In the genomic region with DNA sequence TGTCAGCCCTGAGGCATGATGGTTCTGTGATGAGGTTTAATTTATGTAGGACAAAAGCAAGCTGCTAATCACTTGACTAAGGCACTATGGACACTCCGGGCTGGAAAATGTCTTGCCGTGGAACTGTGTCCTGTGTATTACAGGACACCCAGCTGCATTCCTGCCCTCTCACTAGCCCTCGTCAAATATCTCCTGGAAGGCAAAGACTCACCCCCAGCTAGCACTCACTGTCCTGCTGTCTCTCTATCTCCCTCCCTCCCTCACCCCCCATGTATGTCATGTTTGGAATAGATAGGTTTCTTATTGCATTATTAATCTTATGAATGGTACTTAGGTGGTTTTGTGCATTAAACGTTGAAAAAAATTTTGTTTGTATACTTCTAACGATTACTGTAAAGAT, we compare ENCODE assay signal across 22 mouse cellular contexts.
A peak's percentile ranks its signal among the peaks of the same experiment; 100 is the strongest.
DNase-seq lines count a peak whose midpoint lies in the region; ATAC-seq and TF ChIP-seq lines count a peak whose summit lies in the region.
"Had no signal": no experiment of that assay in that cellular context is flagged by ENCODE, and none has a peak within 500 bp of the region (broad histone marks: within the 10 kb centered on the region; RNA-seq: fewer than 3 reads in every experiment).

No protein-coding gene starts in this region.

- TF ChIP-seq CTCF in forebrain, postnatal 0 days (IDR thresholded peaks at IDR 0.05; ENCODE audit: low read depth), result no peak
- TF ChIP-seq CTCF in stomach, postnatal 0 days (IDR thresholded peaks at IDR 0.05; ENCODE audit: low read depth), result no peak

- no peaks in the 10 kb centered on the region for H3K9me3 ChIP-seq in forebrain, embryonic 10.5 days
- H3K9me3 ChIP-seq in forebrain, postnatal 0 days (ENCODE audit: low read length), result no peaks in the 10 kb centered on the region
- H3K9me3 ChIP-seq in forebrain, embryonic 13.5 days (replicated peaks), result no peaks in the 10 kb centered on the region
- H3K9me3 ChIP-seq in hindbrain, embryonic 12.5 days (replicated peaks), result no peaks in the 10 kb centered on the region
- peaks cover 4% of the 10 kb centered on the region; the same call in 1 of the 2 replicates for H3K9me3 ChIP-seq in midbrain, embryonic 13.5 days
- H3K9me3 ChIP-seq in stomach, postnatal 0 days (ENCODE audit: control insufficient read depth, low read length), result no peaks in the 10 kb centered on the region
- H3K9me3 ChIP-seq: embryonic facial prominence, embryonic 10.5 days; heart, embryonic 15.5 days; limb, embryonic 10.5 days; liver, embryonic 15.5 days had no signal

- no peaks in the 10 kb centered on the region for H3K27me3 ChIP-seq in forebrain, embryonic 10.5 days (ENCODE audit: poor library complexity, severe bottlenecking)
- no peaks in the 10 kb centered on the region for H3K27me3 ChIP-seq in forebrain, postnatal 0 days (ENCODE audit: insufficient read depth, low read length)
- H3K27me3 ChIP-seq in forebrain, embryonic 13.5 days, result no peaks in the 10 kb centered on the region
- no peaks in the 10 kb centered on the region for H3K27me3 ChIP-seq in hindbrain, embryonic 12.5 days
- H3K27me3 ChIP-seq in midbrain, embryonic 13.5 days, result no peaks in the 10 kb centered on the region
- H3K27me3 ChIP-seq in stomach, postnatal 0 days (ENCODE audit: control insufficient read depth, insufficient read depth, low read length), result no peaks in the 10 kb centered on the region
- H3K27me3 ChIP-seq: heart, embryonic 15.5 days; liver, embryonic 15.5 days had no signal

- no peak overlapping the region for H3K4me3 ChIP-seq in forebrain, embryonic 10.5 days
- no peak overlapping the region for H3K4me3 ChIP-seq in forebrain, postnatal 0 days (ENCODE audit: low read depth, low read length)
- no peak overlapping the region for H3K4me3 ChIP-seq in forebrain, embryonic 13.5 days
- no peak overlapping the region for H3K4me3 ChIP-seq in hindbrain, embryonic 12.5 days
- no peak overlapping the region for H3K4me3 ChIP-seq in midbrain, embryonic 13.5 days (replicated peaks)
- H3K4me3 ChIP-seq in stomach, postnatal 0 days (ENCODE audit: low read depth, low read length), result no peak overlapping the region
- H3K4me3 ChIP-seq: embryonic facial prominence, embryonic 10.5 days; gastrocnemius, adult 2 months; heart, embryonic 15.5 days; limb, embryonic 10.5 days; liver, embryonic 15.5 days; myocyte had no signal

- H3K27ac ChIP-seq in forebrain, embryonic 10.5 days, result peak overlapping the region; percentile 51; the same call in 1 of the 2 replicates
- H3K27ac ChIP-seq in forebrain, postnatal 0 days (ENCODE audit: low read depth, low read length), result no peak overlapping the region
- peak overlapping the region; percentile 37; the same call in 1 of the 2 replicates for H3K27ac ChIP-seq in forebrain, embryonic 13.5 days
- 0 out of 2 replicates have a peak overlapping the region, but pooled peaks have one; percentile 17 for H3K27ac ChIP-seq in hindbrain, embryonic 12.5 days
- peak overlapping the region; percentile 21; the same call in 1 of the 2 replicates for H3K27ac ChIP-seq in midbrain, embryonic 13.5 days
- H3K27ac ChIP-seq in stomach, postnatal 0 days (replicated peaks), result no peak overlapping the region
- H3K27ac ChIP-seq: embryonic facial prominence, embryonic 10.5 days; gastrocnemius, adult 2 months; heart, embryonic 15.5 days; kidney, postnatal 0 days; limb, embryonic 10.5 days; liver, embryonic 15.5 days had no signal

- H3K4me2 ChIP-seq in forebrain, postnatal 0 days (ENCODE audit: low read depth), result no peak overlapping the region
- H3K4me2 ChIP-seq in forebrain, embryonic 13.5 days, result no peak overlapping the region
- H3K4me2 ChIP-seq in hindbrain, embryonic 12.5 days (replicated peaks), result no peak overlapping the region
- H3K4me2 ChIP-seq in midbrain, embryonic 13.5 days (replicated peaks), result no peak overlapping the region
- no peak overlapping the region for H3K4me2 ChIP-seq in stomach, postnatal 0 days (replicated peaks; ENCODE audit: low read depth)
- H3K4me2 ChIP-seq: heart, embryonic 15.5 days; liver, embryonic 15.5 days had no signal

- ATAC-seq in forebrain, postnatal 0 days, result no peak
- peak; percentile 46; the same call in 1 of the 2 replicates for ATAC-seq in forebrain, embryonic 13.5 days
- peak; percentile 52; the same call in 1 of the 2 replicates for ATAC-seq in hindbrain, embryonic 12.5 days (ENCODE audit: low FRiP score)
- ATAC-seq in midbrain, embryonic 13.5 days, result peak; percentile 36; the same call in 1 of the 2 replicates
- ATAC-seq in stomach, postnatal 0 days (ENCODE audit: low FRiP score, low TSS enrichment), result no peak
- ATAC-seq: inflammation-experienced regulatory T-cells, adult 6 months had no signal

- no peaks in the 10 kb centered on the region for H3K36me3 ChIP-seq in forebrain, embryonic 10.5 days (replicated peaks)
- no peaks in the 10 kb centered on the region for H3K36me3 ChIP-seq in forebrain, postnatal 0 days (ENCODE audit: insufficient read depth)
- H3K36me3 ChIP-seq in forebrain, embryonic 13.5 days (ENCODE audit: poor library complexity, severe bottlenecking), result no peaks in the 10 kb centered on the region
- H3K36me3 ChIP-seq in hindbrain, embryonic 12.5 days, result no peaks in the 10 kb centered on the region
- no peaks in the 10 kb centered on the region for H3K36me3 ChIP-seq in midbrain, embryonic 13.5 days
- no peaks in the 10 kb centered on the region for H3K36me3 ChIP-seq in stomach, postnatal 0 days (ENCODE audit: control insufficient read depth, insufficient read depth, low read length)
- H3K36me3 ChIP-seq: embryonic facial prominence, embryonic 10.5 days; heart, embryonic 15.5 days; limb, embryonic 10.5 days; liver, embryonic 15.5 days had no signal

- H3K9ac ChIP-seq in forebrain, postnatal 0 days, result no peak overlapping the region
- no peak overlapping the region for H3K9ac ChIP-seq in forebrain, embryonic 13.5 days
- no peak overlapping the region for H3K9ac ChIP-seq in hindbrain, embryonic 12.5 days
- no peak overlapping the region for H3K9ac ChIP-seq in midbrain, embryonic 13.5 days (replicated peaks)
- H3K9ac ChIP-seq in stomach, postnatal 0 days (ENCODE audit: low read length), result no peak overlapping the region
- H3K9ac ChIP-seq: heart, embryonic 15.5 days; liver, embryonic 15.5 days had no signal

- TF ChIP-seq EP300 in stomach, postnatal 0 days (optimal IDR thresholded peaks at IDR 0.05), result no peak

- WGBS in forebrain, embryonic 10.5 days, result 65% methylated on average over 5 of the region's 5 CpGs
- WGBS in forebrain, postnatal 0 days, result 25% methylated on average over 5 of the region's 5 CpGs
- 28% methylated on average over 5 of the region's 5 CpGs for WGBS in forebrain, embryonic 13.5 days
- WGBS in hindbrain, embryonic 12.5 days, result 61% methylated on average over 5 of the region's 5 CpGs
- WGBS in midbrain, embryonic 13.5 days, result 45% methylated on average over 5 of the region's 5 CpGs
- WGBS in stomach, postnatal 0 days, result 27% methylated on average over 5 of the region's 5 CpGs

- no peak for DNase-seq in forebrain, embryonic 10.5 days (ENCODE audit: extremely low spot score, low spot score)
- no peak for DNase-seq in forebrain, postnatal 0 days
- DNase-seq in stomach, postnatal 0 days (ENCODE audit: low spot score), result no peak
- DNase-seq in urinary bladder, postnatal 14 days (ENCODE audit: low spot score), result no peak
- DNase-seq in heart, adult 11 months, result no peak
- DNase-seq: adrenal gland, postnatal 14 days; cerebellum, adult 9-11 months; gastrocnemius, adult 2 months; heart, postnatal 36 days; kidney, adult 2 months; liver; lung, postnatal 4 days had no signal

- peaks cover 25% of the 10 kb centered on the region for H3K4me1 ChIP-seq in forebrain, embryonic 10.5 days
- H3K4me1 ChIP-seq in forebrain, postnatal 0 days (ENCODE audit: insufficient read depth), result no peaks in the 10 kb centered on the region; the same call in 1 of the 2 replicates
- H3K4me1 ChIP-seq in forebrain, embryonic 13.5 days, result peaks cover 23% of the 10 kb centered on the region
- peaks cover 8% of the 10 kb centered on the region; the same call in 1 of the 2 replicates for H3K4me1 ChIP-seq in hindbrain, embryonic 12.5 days
- peaks cover 16% of the 10 kb centered on the region for H3K4me1 ChIP-seq in midbrain, embryonic 13.5 days (replicated peaks)
- H3K4me1 ChIP-seq in stomach, postnatal 0 days (replicated peaks; ENCODE audit: control insufficient read depth, insufficient read depth), result no peaks in the 10 kb centered on the region
- H3K4me1 ChIP-seq: embryonic facial prominence, embryonic 10.5 days; heart, embryonic 15.5 days; limb, embryonic 10.5 days; liver, embryonic 15.5 days had no signal

Comparison
In these comparisons a context has a peak if more than half of its experiments do, and no peak if none do; other contexts are left out.
1. H3K27ac ChIP-seq: peak in forebrain, embryonic 10.5 days (single experiment), forebrain, embryonic 13.5 days (single experiment), hindbrain, embryonic 12.5 days (single experiment) and midbrain, embryonic 13.5 days (single experiment); none in forebrain, postnatal 0 days (single experiment) and stomach, postnatal 0 days (single experiment).
2. ATAC-seq: peak in forebrain, embryonic 13.5 days (single experiment), hindbrain, embryonic 12.5 days (single experiment) and midbrain, embryonic 13.5 days (single experiment); none in forebrain, postnatal 0 days (single experiment) and stomach, postnatal 0 days (single experiment).